Mouse (Mus musculus) E14TG2a.4 (cell line): ENCODE data around the gene Zmynd8.

ENCODE experiments used
- H3K27me3 ChIP-seq: 2 replicates; pipeline ENCODE4 v1.6.1; 2014; ENCODE audit warnings: low read length, control low read depth; ENCODE audit not compliant: insufficient read depth
- H3K36me3 ChIP-seq: 2 replicates; pipeline ENCODE4 v1.6.1; 2014; ENCODE audit warnings: low read length, control low read depth; ENCODE audit not compliant: insufficient read depth
- H3K4me1 ChIP-seq: replicated peaks from 2 replicates; pipeline ENCODE4 v1.6.1; 2014; ENCODE audit warnings: low read depth, low read length, control low read depth
- H3K4me3 ChIP-seq: replicated peaks from 2 replicates; pipeline ENCODE4 v1.5.1; 2014; ENCODE audit warnings: mild to moderate bottlenecking, low read length
- H3K9me3 ChIP-seq: 2 replicates; pipeline ENCODE4 v1.6.1; 2014; ENCODE audit warnings: low read length, control low read depth
- CTCF ChIP-seq: conservative IDR thresholded peaks from 2 replicates; pipeline ENCODE4 v1.5.1; 2014; ENCODE audit warnings: low read length
- NANOG ChIP-seq: IDR thresholded peaks from 2 replicates; pipeline ENCODE4 v1.6.1; 2014; ENCODE audit warnings: borderline replicate concordance, low read length, mixed read lengths
- POU5F1 ChIP-seq: IDR thresholded peaks from 2 replicates; pipeline ENCODE4 v1.6.1; 2014; ENCODE audit warnings: low read length, borderline replicate concordance

Gene Zmynd8

GRCm38 (mm10) chr2:165846787-165847186 lies 52.0 kb downstream of the Zmynd8 start:
- TF ChIP-seq CTCF (no peak), NANOG (no peak), POU5F1 (no peak)
- Histone ChIP-seq H3K27me3 (no peaks in the 10 kb centered on the region), H3K9me3 (no peaks in the 10 kb centered on the region), H3K4me3 (no peak overlapping the region), H3K4me1 (peaks cover 91% of the 10 kb centered on the region), H3K36me3 (peaks cover 100% of the 10 kb centered on the region)

DNA sequence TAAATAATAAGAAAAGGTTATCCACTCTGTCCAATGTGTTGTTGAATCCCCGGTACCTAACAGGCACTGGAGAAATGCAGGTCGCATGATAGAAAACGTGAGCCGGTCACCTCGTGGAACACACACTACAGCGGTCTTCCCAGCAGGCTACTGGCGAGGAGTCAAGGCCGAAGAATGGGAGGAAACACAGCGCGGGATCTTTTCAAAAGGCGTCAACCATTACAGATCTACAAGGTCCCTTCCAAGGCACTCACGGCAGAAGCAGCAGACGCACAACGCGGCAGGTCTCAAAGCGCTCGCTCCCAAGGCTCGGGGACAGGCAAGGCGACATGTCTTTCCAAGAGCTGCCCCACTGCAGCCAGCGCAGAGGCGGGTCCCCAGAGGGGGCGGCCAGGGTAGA lies 53.3 kb downstream of the Zmynd8 start:
- no peaks in the 10 kb centered on the region for H3K27me3 ChIP-seq
- TF ChIP-seq POU5F1: no peak
- TF ChIP-seq CTCF: no peak
- TF ChIP-seq NANOG: no peak
- peaks cover 100% of the 10 kb centered on the region for H3K36me3 ChIP-seq
- no peaks in the 10 kb centered on the region for H3K9me3 ChIP-seq
- peak overlapping the region; percentile 35; the same call in 1 of the 2 replicates for H3K4me3 ChIP-seq
- peaks cover 87% of the 10 kb centered on the region for H3K4me1 ChIP-seq

DNA sequence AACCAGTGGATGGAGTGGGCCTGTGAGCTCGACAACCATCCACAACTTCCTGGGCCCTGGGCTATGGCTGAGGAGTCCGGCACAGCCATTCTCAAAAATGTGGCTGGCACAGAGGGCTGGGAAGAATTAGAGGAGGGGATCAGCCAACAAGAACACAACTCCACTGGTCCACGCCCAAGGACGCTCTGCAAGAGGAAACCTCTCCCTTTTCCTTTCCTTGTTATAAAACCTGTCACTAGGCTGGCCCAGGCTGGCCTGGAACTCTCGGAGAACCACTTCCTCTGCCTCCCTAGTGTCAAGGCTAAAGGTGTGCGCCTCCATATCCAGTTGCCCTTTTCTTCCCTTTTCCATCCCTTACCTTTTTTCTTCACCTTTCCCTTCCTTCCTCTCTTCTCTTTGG lies 55.5 kb downstream of the Zmynd8 start:
- H3K4me1 ChIP-seq: peaks cover 85% of the 10 kb centered on the region
- no peaks in the 10 kb centered on the region for H3K9me3 ChIP-seq
- no peak overlapping the region for H3K4me3 ChIP-seq
- TF ChIP-seq CTCF (no peak), POU5F1 (no peak), NANOG (no peak)
- no peaks in the 10 kb centered on the region for H3K27me3 ChIP-seq
- H3K36me3 ChIP-seq: peaks cover 99% of the 10 kb centered on the region

- peaks cover 86% of the 10 kb centered on the region for H3K4me1 ChIP-seq
- peaks cover 99% of the 10 kb centered on the region for H3K36me3 ChIP-seq
- no peak overlapping the region for H3K4me3 ChIP-seq
- H3K9me3 ChIP-seq: no peaks in the 10 kb centered on the region
- TF ChIP-seq POU5F1 (no peak), CTCF (no peak), NANOG (no peak)
- no peaks in the 10 kb centered on the region for H3K27me3 ChIP-seq
Observed at GRCm38 (mm10) chr2:165842241-165842640, 56.6 kb downstream of the Zmynd8 start.

DNA sequence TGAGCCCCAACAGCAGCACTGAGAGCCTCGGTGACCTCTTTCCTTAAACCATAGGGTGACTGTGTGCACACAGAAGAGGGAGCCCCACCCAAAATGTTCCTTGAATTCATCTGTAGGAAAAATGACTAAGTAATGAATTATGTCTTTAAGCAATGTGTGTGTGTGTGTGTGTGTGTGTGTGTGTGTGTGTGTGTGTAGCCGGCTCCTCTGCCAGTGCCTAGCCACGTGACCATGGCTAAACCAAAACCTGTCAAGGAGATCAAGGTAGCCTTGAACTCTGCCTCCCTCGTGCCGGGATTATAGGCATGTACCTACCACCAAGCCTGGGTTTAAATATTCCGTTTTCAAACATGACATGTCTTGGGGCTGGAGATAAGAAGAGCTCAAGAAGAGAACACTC lies 57.0 kb downstream of the Zmynd8 start:
- Histone ChIP-seq H3K9me3 (no peaks in the 10 kb centered on the region), H3K4me3 (no peak overlapping the region), H3K4me1 (peaks cover 86% of the 10 kb centered on the region), H3K36me3 (peaks cover 99% of the 10 kb centered on the region), H3K27me3 (no peaks in the 10 kb centered on the region)
- TF ChIP-seq POU5F1: no peak
- TF ChIP-seq NANOG: no peak
- TF ChIP-seq CTCF: no peak

DNA sequence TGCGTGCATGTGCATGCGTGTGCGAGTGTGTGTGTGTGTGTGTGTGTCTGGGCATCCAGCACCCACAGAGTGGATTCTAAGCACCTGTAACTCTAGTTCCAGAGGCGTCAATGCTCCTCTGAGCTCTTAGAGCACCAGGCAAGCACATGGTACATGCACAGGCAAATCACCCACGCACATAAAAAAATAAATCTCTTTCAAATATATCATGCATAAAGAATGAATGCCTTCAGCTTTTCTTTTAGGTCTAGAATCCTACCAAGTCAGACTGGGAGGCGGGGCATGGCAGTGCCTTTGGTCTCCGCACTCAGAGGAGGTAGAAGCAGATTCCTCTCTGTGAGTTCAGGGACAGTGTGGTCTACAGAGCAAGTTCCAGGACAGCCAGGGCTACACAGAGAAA lies 58.0 kb downstream of the Zmynd8 start:
- Histone ChIP-seq H3K27me3 (no peaks in the 10 kb centered on the region), H3K9me3 (no peaks in the 10 kb centered on the region), H3K4me1 (peaks cover 85% of the 10 kb centered on the region), H3K4me3 (no peak overlapping the region), H3K36me3 (peaks cover 98% of the 10 kb centered on the region)
- TF ChIP-seq NANOG (no peak), POU5F1 (no peak), CTCF (no peak)

GRCm38 (mm10) chr2:165839317-165839652 lies 59.5 kb downstream of the Zmynd8 start:
- TF ChIP-seq NANOG: no peak
- no peak for TF ChIP-seq CTCF
- no peak for TF ChIP-seq POU5F1
- Histone ChIP-seq H3K36me3 (peaks cover 98% of the 10 kb centered on the region), H3K4me3 (no peak overlapping the region), H3K9me3 (no peaks in the 10 kb centered on the region), H3K27me3 (no peaks in the 10 kb centered on the region), H3K4me1 (peaks cover 85% of the 10 kb centered on the region)

DNA sequence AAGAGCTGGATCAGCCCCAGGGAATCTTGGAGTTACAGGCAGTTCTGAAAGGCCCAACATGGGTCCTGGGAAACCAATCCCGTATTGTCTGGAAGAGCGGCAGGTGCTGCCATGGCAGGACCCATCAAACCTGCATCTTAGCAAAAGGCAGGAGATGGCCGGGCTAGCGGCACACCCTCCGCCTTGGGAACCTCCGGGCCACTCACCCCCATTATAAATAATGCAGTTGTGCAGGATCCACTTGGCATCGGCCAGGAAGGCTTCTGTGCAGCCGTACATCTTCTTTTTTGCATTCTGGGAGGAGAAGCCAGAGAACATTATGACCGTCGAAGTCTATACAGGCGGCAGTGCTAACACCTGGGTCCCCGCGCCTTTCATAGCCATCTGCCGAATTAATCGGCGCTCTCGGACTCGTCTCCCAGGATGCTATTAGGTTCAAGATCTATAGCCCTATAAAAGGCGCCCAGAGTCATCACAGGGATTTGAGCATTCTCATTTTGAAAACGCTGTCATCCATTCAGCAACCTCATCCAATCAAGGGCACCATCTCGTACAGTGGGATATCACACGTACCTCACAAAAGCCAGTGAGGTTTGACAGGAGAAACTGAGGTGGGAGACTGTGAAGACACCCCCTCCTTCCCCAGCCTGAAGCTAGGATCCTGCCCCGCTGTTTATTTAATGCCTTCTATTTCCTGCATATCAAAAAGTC lies 60.1 kb downstream of the Zmynd8 start:
- H3K4me1 ChIP-seq: peaks cover 85% of the 10 kb centered on the region
- H3K9me3 ChIP-seq: no peaks in the 10 kb centered on the region
- H3K27me3 ChIP-seq: no peaks in the 10 kb centered on the region
- no peak overlapping the region for H3K4me3 ChIP-seq
- H3K36me3 ChIP-seq: peaks cover 98% of the 10 kb centered on the region
- no peak for TF ChIP-seq CTCF
- TF ChIP-seq POU5F1: no peak
- TF ChIP-seq NANOG: no peak

DNA sequence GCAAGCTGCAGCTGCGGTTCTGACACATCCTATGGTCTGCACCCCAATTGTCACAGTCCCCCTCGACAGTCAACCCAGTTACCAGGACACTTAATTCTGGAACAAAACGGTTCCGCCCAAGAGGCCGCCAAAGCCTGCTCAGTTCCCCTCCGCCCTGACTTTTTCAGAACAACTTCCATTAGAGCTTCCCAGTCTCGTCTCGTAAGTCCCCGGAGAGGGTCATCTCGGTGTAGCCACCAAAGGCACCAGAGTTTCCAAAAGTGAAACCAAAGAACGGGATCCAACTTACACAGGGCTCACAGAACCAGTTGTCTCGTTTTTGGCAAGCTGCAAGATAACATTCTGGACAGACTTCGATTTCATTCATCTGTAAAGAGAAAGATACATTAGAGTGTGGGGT lies 64.2 kb downstream of the Zmynd8 start:
- H3K36me3 ChIP-seq: peaks cover 98% of the 10 kb centered on the region
- 0 out of 2 replicates have a peak overlapping the region, but pooled peaks have one; percentile 20 for H3K4me3 ChIP-seq
- H3K9me3 ChIP-seq: no peaks in the 10 kb centered on the region
- TF ChIP-seq NANOG (no peak), POU5F1 (no peak), CTCF (no peak)
- no peaks in the 10 kb centered on the region for H3K27me3 ChIP-seq
- H3K4me1 ChIP-seq: peaks cover 95% of the 10 kb centered on the region
